Mouse (Mus musculus) heart, adult 2 months (tissue): Measurements from ENCODE around the gene Stmn1.

Experiments
- CTCF ChIP-seq: fragments of 200-600 bp; IDR thresholded peaks from 2 replicates; pipeline ENCODE4 v1.8.1; 2022; ENCODE audit warnings: antibody characterized with exemption, mild to moderate bottlenecking, moderate library complexity
- EP300 ChIP-seq: fragments of 200-500 bp; IDR thresholded peaks from 2 replicates; pipeline ENCODE4 v1.6.1; 2011; ENCODE audit warnings: low read depth, low read length, control low read depth; ENCODE audit not compliant: insufficient read depth

- TF ChIP-seq CTCF (no peak), EP300 (no peak)
Observed at GRCm38 (mm10) chr4:134473764-134474163, 5.6 kb downstream of the Stmn1 start.
